8 mouse cellular contexts compared by ENCODE assay signal in genomic region chr17:33920282-33921097, GRCm38 (mm10). TPM values are rescaled to one million over a fixed set of nuclear protein-coding genes. Genes with fewer than 3 reads are reported as not detected.
DNase-seq lines count a peak whose midpoint lies in the region; ATAC-seq and TF ChIP-seq lines count a peak whose summit lies in the region.

No protein-coding gene starts in this region.

- H3K27me3 ChIP-seq in forebrain, embryonic 13.5 days: no peaks in the 10 kb centered on the region

- H3K9ac ChIP-seq in ES-E14 (ENCODE audit: insufficient read depth, low read depth, low read length, poor library complexity, severe bottlenecking): peak overlapping the region; percentile 60
- peak overlapping the region; percentile 72 for H3K9ac ChIP-seq in forebrain, embryonic 13.5 days

- H3K27ac ChIP-seq in ES-E14 (ENCODE audit: insufficient read depth, low read depth, low read length, poor library complexity, severe bottlenecking): no peak overlapping the region
- H3K27ac ChIP-seq in forebrain, embryonic 13.5 days: no peak overlapping the region

- H3K4me3 ChIP-seq in ES-E14 (ENCODE audit: insufficient read depth in 1 of 2, low read depth in 1 of 2, low read length in 2 of 2, poor library complexity in 1 of 2, severe bottlenecking in 1 of 2): peak overlapping the region; percentile 63 to 64
- peak overlapping the region; percentile 49 for H3K4me3 ChIP-seq in forebrain, embryonic 13.5 days

- no peaks in the 10 kb centered on the region for H3K9me3 ChIP-seq in ES-E14 (ENCODE audit: control insufficient read depth, insufficient read depth, low read depth, low read length)
- H3K9me3 ChIP-seq in forebrain, embryonic 13.5 days (replicated peaks): no peaks in the 10 kb centered on the region

- peak; percentile 83 for DNase-seq in ES-E14 (ENCODE audit: low read depth, low spot score)
- DNase-seq in cerebellum, adult 11 months: peak; percentile 81
- DNase-seq in heart, postnatal 14 days: peak; percentile 86 to 91
- DNase-seq in large intestine, adult 2 months (ENCODE audit: low read depth, low spot score): peak; percentile 91
- DNase-seq in lung, postnatal 10 days: peak; percentile 91
- peak; percentile 80 for DNase-seq in ovary, postnatal 14 days (ENCODE audit: low spot score)
- peak; percentile 83 to 87 for DNase-seq in thymus, postnatal 36 days

- in situ Hi-C loops in ES-E14 (cut with MboI; ENCODE audit: low sequenced_read_pairs in 2 of 2, unreplicated experiment in 2 of 2): no loop called here

- ATAC-seq in forebrain, embryonic 13.5 days: peak; percentile 23; the same call in 1 of the 2 replicates

- peaks cover 0 to 28% of the 10 kb centered on the region in 2 experiments; a peak in 2 of 4 replicates for H3K4me1 ChIP-seq in ES-E14 (ENCODE audit: control insufficient read depth in 2 of 2, insufficient read depth in 2 of 2, low read length in 2 of 2, poor library complexity in 1 of 2)
- H3K4me1 ChIP-seq in forebrain, embryonic 13.5 days: peaks cover 41% of the 10 kb centered on the region

- WGBS in forebrain, embryonic 13.5 days: under 1% methylated on average over 36 of the region's 36 CpGs
- WGBS in large intestine, adult 2 months: under 1% methylated on average over 36 of the region's 36 CpGs

- intact Hi-C loops in heart, postnatal 14 days (cut with DNase I): loop anchor here (1.0 kb wide), 1 partner anchor 22 kb away; no protein-coding TSS in a partner anchor

- H3K4me2 ChIP-seq in forebrain, embryonic 13.5 days: peak overlapping the region; percentile 83

- peaks cover 10% of the 10 kb centered on the region; the same call in 1 of the 2 replicates for H3K36me3 ChIP-seq in ES-E14 (ENCODE audit: control insufficient read depth, insufficient read depth, low read length, poor library complexity, severe bottlenecking)
- H3K36me3 ChIP-seq in forebrain, embryonic 13.5 days (ENCODE audit: poor library complexity, severe bottlenecking): peaks cover 13% of the 10 kb centered on the region

TF ChIP-seq in ES-E14, 5 proteins besides CTCF, POLR2A, EP300 and RAD21:
- no peak for TF ChIP-seq ZC3H11A (IDR thresholded peaks at IDR 0.05; ENCODE audit: borderline replicate concordance, low read depth, low read length)
- 0 out of 2 replicates have a peak, but pooled peaks have one; percentile 40 for TF ChIP-seq HCFC1 (IDR thresholded peaks at IDR 0.05; ENCODE audit: borderline replicate concordance, insufficient read depth, low read length)

RNA-seq across cellular contexts. Expression of gene Zbtb22, which starts 4.8 kb away (rescaled TPM):
- 32.8 and 34.8 TPM in 2 replicates for total RNA-seq in ES-E14 (2012; rRNA removed)
- polyA plus RNA-seq in forebrain, embryonic 13.5 days (2015; fragmentation: Nextera tagmentation; extraction: Ambion mirVana): 18.1 and 20.6 TPM in 2 replicates
- 10 to 100 TPM; 16.8 to 20.3 TPM for total RNA-seq in heart, postnatal 14 days (2021)
- 37.1 and 49.3 TPM in 2 replicates for polyA plus RNA-seq in large intestine, adult 2 months (2012; rRNA removed)

RNA-seq across cellular contexts. Expression of gene Tapbp, which starts 4.8 kb away (rescaled TPM):
- 39.4 and 64.9 TPM in 2 replicates for total RNA-seq in ES-E14 (2012; rRNA removed)
- polyA plus RNA-seq in forebrain, embryonic 13.5 days (2015; fragmentation: Nextera tagmentation; extraction: Ambion mirVana): 12.3 and 15.0 TPM in 2 replicates
- total RNA-seq in heart, postnatal 14 days (2021): 100 to 1,000 TPM in 1 of 2 experiments, 10 to 100 TPM in 1; 92.8 to 100 TPM
- 203 and 264 TPM in 2 replicates for polyA plus RNA-seq in large intestine, adult 2 months (2012; rRNA removed)

RNA-seq across cellular contexts. Expression of gene Rgl2, which starts 8.9 kb away (rescaled TPM):
- 65.8 and 129 TPM in 2 replicates for total RNA-seq in ES-E14 (2012; rRNA removed)
- polyA plus RNA-seq in forebrain, embryonic 13.5 days (2015; fragmentation: Nextera tagmentation; extraction: Ambion mirVana): 39.3 and 46.6 TPM in 2 replicates
- total RNA-seq in heart, postnatal 14 days (2021): 10 to 100 TPM; 54.7 to 58.6 TPM
- 46.1 and 63.1 TPM in 2 replicates for polyA plus RNA-seq in large intestine, adult 2 months (2012; rRNA removed)

RNA-seq across cellular contexts. Expression of gene Daxx, which starts 11.3 kb away (rescaled TPM):
- total RNA-seq in ES-E14 (2012; rRNA removed): 67.3 and 73.7 TPM in 2 replicates
- polyA plus RNA-seq in forebrain, embryonic 13.5 days (2015; fragmentation: Nextera tagmentation; extraction: Ambion mirVana): 60.7 and 68.0 TPM in 2 replicates
- 10 to 100 TPM; 11.3 to 13.7 TPM for total RNA-seq in heart, postnatal 14 days (2021)
- 34.1 and 41.0 TPM in 2 replicates for polyA plus RNA-seq in large intestine, adult 2 months (2012; rRNA removed)

RNA-seq across cellular contexts. Expression of gene Platr17, which starts 15.6 kb away (rescaled TPM):
- 33.2 and 46.0 TPM in 2 replicates for total RNA-seq in ES-E14 (2012; rRNA removed)
- 0.28 and 0.49 TPM in 2 replicates for polyA plus RNA-seq in forebrain, embryonic 13.5 days (2015; fragmentation: Nextera tagmentation; extraction: Ambion mirVana)
- total RNA-seq in heart, postnatal 14 days (2021): not detected
- polyA plus RNA-seq in large intestine, adult 2 months (2012; rRNA removed): 0.67 TPM in 1 of 2 replicates, not detected in the other
